Mouse (Mus musculus): Measurements from ENCODE around the gene Ice1.

DNA sequence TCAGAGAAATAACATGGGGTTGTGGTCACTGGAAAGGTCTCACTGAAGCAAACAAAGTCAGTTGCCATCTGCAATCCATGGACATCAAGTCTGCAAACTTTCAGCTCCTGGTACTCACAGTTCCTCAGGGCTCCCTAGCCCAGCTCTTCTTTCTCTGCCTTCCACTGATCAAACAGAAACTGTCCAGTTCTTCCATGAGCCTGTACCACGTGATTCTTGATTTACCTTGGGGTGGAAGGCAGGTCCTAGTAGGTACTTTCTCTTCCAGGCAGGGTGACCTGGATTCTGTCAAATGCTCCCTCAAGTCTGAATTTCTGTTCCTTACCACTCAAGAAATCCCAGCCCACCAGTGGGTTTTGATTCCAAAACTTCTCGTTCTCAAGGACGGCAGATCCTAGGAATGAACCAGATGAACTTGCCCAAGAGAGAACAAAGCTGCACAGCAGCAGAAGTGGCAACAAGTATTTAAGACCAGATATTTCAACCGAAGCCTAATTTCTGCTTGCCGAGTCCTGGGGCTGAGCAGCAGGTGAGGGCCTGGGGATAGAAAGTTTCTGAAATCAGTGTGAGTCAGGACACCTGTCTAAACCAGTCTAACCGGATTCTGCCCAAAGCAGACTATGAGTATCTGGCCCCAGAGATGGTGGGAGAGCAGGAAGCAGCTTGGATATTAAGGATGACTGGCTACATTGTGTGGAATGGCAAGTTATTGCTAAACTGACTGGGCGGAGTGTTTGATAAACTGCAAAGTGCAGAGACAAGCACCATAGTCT is 44.2 kb upstream of the Ice1 start:
- TF ChIP-seq CTCF (IDR thresholded peaks at IDR 0.05; ENCODE audit: borderline replicate concordance, insufficient read depth, low read length): no peak
- TF ChIP-seq POLR2A (IDR thresholded peaks at IDR 0.05; ENCODE audit: low read depth, low read length): no peak

All from embryonic fibroblast, embryonic 13.5 days (primary cell).